Mouse (Mus musculus) bone marrow, adult 2 months (tissue): ENCODE results near the gene Stxbp6. TPM values are rescaled to one million over a fixed set of nuclear protein-coding genes. Genes with fewer than 3 reads are reported as not detected.

Experiments
- H3K27ac ChIP-seq: fragments of 200-500 bp; 2 replicates; pipeline ENCODE4 v1.5.1; 2012; ENCODE audit warnings: low read depth, mild to moderate bottlenecking, control low read depth, inconsistent platforms, low read length; ENCODE audit not compliant: control insufficient read depth, poor library complexity, insufficient read depth
- H3K4me1 ChIP-seq: fragments of 200-500 bp; 2 replicates; pipeline ENCODE4 v1.6.1; 2011; ENCODE audit warnings: low read length; ENCODE audit not compliant: control insufficient read depth, insufficient read depth
- H3K4me3 ChIP-seq: fragments of 200-500 bp; replicated peaks from 2 replicates; pipeline ENCODE3; 2011; ENCODE audit warnings: mild to moderate bottlenecking, low read depth, low read length, control low read depth; ENCODE audit not compliant: control insufficient read depth
- CTCF ChIP-seq: fragments of 200-500 bp; IDR thresholded peaks from 2 replicates; pipeline ENCODE4 v1.5.1; 2011; ENCODE audit warnings: low read length, control low read depth; ENCODE audit not compliant: control insufficient read depth, insufficient read depth
- POLR2A ChIP-seq: fragments of 200-500 bp; IDR thresholded peaks from 2 replicates; pipeline ENCODE4 v1.6.1; 2011; ENCODE audit warnings: low read depth, mild to moderate bottlenecking, control low read depth, low read length, borderline replicate concordance; ENCODE audit not compliant: control insufficient read depth
- WGBS: fragments of 180-500 bp; shearing (Covaris S2); methylation state at CpG from one replicate; pipeline ENCODE4 v1.1.7; 2018; 5-methylcytosine and 5-hydroxymethylcytosine counted together
- polyA plus RNA-seq: library from polyadenylated mRNA; stranded (reverse); fragments of >200 nt; gene quantifications from 2 replicates; pipeline ENCODE4 v1.2.4, GENCODE M21; 2011; ENCODE audit warnings: low replicate concordance; ENCODE audit not compliant: missing spikeins, insufficient read depth, insufficient read length

Stxbp6 gene
- polyA plus RNA-seq, 1 experiment: 1.3 TPM

- no peak overlapping the region for H3K4me3 ChIP-seq
- WGBS: 76% methylated on average over 5 of the region's 5 CpGs
- no peak for TF ChIP-seq POLR2A
- no peak for TF ChIP-seq CTCF
These were observed 61.2 kb downstream of the Stxbp6 start for GRCm38 (mm10) chr12:45013246-45013756.

GRCm38 (mm10) chr12:45011436-45012089, 62.9 kb downstream of the Stxbp6 start:
- 70% methylated on average over 11 of the region's 11 CpGs for WGBS
- Histone ChIP-seq H3K4me3 (no peak overlapping the region), H3K27ac (0 out of 2 replicates have a peak overlapping the region, but pooled peaks have one; percentile 38), H3K4me1 (no peaks in the 10 kb centered on the region)
- TF ChIP-seq POLR2A: no peak

More at GRCm38 (mm10) chr12:45013246-45013756, 61.2 kb downstream of the Stxbp6 start:
- H3K4me1 ChIP-seq: no peaks in the 10 kb centered on the region
- H3K27ac ChIP-seq: no peak overlapping the region

- H3K27ac ChIP-seq: no peak overlapping the region
- H3K4me3 ChIP-seq: no peak overlapping the region
- no peaks in the 10 kb centered on the region for H3K4me1 ChIP-seq
- TF ChIP-seq POLR2A: no peak
- TF ChIP-seq CTCF: no peak
These were observed 63.5 kb downstream of the Stxbp6 start for GRCm38 (mm10) chr12:45011006-45011405.

- no peak for TF ChIP-seq POLR2A
- no peak overlapping the region for H3K27ac ChIP-seq
- no peaks in the 10 kb centered on the region for H3K4me1 ChIP-seq
- WGBS: 81% methylated on average over 2 of the region's 2 CpGs
- no peak overlapping the region for H3K4me3 ChIP-seq
These were observed 64.4 kb downstream of the Stxbp6 start for GRCm38 (mm10) chr12:45009984-45010611.

- no peak for TF ChIP-seq CTCF
- TF ChIP-seq POLR2A: no peak
- Histone ChIP-seq H3K4me1 (no peaks in the 10 kb centered on the region), H3K4me3 (no peak overlapping the region), H3K27ac (no peak overlapping the region)
- 87% methylated on average over 2 of the region's 2 CpGs for WGBS
These were observed 67.9 kb downstream of the Stxbp6 start for GRCm38 (mm10) chr12:45006569-45006968.

- TF ChIP-seq POLR2A (no peak), CTCF (no peak)
- H3K4me3 ChIP-seq: no peak overlapping the region
- no peak overlapping the region for H3K27ac ChIP-seq
- WGBS: 45% methylated on average over 4 of the region's 4 CpGs
- no peaks in the 10 kb centered on the region for H3K4me1 ChIP-seq
These were observed 68.5 kb downstream of the Stxbp6 start for GRCm38 (mm10) chr12:45006049-45006448.

- H3K4me1 ChIP-seq: no peaks in the 10 kb centered on the region; the same call in 1 of the 2 replicates
- WGBS: 23% methylated on average over 1 of the region's 1 CpGs
- TF ChIP-seq POLR2A: no peak
- TF ChIP-seq CTCF: no peak
- H3K27ac ChIP-seq: no peak overlapping the region
- no peak overlapping the region for H3K4me3 ChIP-seq
These were observed 72.5 kb downstream of the Stxbp6 start for GRCm38 (mm10) chr12:45001996-45002395.

GRCm38 (mm10) chr12:44997422-44997821, 77.1 kb downstream of the Stxbp6 start:
- no peaks in the 10 kb centered on the region; the same call in 1 of the 2 replicates for H3K4me1 ChIP-seq
- WGBS: 65% methylated on average over 4 of the region's 4 CpGs
- H3K27ac ChIP-seq: no peak overlapping the region
- H3K4me3 ChIP-seq: no peak overlapping the region
- no peak for TF ChIP-seq CTCF
- no peak for TF ChIP-seq POLR2A
